Mouse (Mus musculus): ENCODE measurements around the gene Sox15. TPM values are rescaled to one million over a fixed set of nuclear protein-coding genes. Genes with fewer than 3 reads are reported as not detected.

Sox15 gene
- polyA plus RNA-seq, 1 experiment = 43.5 TPM

DNA sequence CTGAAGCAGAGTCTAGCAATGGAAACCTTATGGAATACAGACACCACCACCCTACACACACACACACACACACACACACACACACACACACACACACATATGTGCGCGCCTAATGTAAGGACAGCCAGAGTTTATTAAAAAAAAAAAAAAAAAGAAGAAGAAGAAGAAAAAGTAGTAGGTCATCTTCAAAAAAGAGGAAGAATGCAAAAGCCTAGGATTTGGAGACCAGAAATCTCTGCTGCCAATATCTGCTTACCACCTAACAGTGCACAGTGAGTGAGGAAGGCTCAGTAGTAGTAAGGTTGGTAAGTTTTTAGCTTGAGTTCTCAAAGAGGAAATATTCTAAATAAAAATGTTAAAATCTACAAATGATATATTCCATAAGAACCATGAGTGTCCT lies 24.0 kb downstream of the Sox15 start:
- DNase-seq (ENCODE audit: low spot score) = no peak

DNA sequence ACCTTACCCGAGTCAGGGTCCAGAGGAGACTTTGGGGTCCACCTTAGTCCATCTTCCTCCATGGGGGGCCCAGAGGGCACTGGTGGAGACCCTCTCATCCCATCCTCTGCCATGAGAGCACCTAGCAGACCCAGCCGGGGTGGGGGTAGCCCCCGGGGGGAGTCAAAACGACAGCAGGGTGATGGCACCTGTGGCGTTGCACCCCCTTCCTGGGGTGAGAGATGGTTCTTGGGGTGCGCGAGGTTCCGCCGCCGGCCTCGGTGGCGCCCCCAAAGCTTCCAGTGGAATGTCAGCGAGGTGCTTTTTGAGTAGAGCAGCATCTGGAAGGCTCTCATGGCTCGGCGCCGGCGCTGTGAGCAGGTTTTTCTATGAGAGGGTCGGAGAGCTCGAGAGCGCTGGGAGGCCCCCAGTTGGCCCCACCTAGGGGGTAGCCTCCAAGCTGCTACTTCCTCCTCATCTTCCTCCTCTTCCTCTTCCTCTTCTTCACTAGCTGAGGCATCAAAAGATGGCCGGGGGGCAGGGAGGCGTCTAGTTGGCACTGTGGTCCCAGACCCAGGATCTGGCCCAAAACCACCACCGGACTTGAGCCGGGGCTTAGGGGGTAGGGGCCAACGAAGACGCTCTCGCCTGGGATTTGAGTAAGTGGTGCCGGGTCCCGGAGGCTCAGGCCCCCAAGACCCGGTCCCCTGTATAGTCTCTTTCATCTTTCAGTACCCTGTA lies 25.2 kb downstream of the Sox15 start:
- no peak for DNase-seq (ENCODE audit: low spot score)

DNA sequence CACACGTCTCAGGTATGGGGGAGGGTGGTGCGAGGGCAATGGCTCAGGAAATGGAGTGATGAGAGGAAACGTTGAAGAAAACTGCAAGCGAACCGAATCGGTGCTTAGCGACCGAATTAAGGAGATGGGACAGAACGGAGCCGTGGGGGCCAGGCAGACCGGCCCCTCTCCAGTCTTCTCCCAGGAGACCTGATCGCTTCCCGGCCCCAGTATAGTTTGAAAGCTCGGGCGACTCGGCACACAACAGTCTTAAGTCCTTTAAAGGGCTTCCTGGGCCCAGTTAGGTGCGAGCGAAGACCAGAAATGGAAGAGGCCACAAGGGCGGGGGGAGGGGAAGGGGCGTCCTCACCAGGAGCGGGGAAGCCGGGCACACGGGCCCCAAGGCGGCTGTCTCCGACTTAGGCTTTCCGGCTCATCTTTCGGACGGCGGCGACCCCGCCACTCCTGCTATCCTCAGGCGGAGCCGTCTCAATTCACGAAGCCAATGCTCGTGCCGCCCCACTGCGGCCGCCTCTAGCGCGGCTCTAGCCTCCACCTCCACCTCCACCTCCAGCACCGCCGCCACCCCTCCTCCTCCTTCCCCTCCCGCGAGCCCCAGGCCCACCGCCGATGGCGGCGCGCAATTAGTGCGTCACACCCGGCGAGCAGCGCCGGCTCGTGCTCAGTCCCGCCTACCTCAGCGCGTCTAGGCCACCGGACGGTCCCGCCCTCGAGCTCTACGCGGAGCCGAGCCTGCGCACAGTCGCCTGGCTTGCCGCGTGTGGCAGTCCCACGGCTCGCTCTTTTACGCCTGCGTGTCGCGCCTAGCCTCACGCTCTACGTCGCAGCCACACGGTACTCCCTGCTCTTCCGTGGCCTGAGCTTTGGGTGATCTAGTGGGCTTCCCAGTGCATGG lies 26.4 kb downstream of the Sox15 start, which contains the start of gene Senp3:
Gene Senp3 (minus strand): TSS at position 771 of the 895 bp plus-strand sequence.
- peak; percentile 93 for DNase-seq (ENCODE audit: low spot score)

DNA sequence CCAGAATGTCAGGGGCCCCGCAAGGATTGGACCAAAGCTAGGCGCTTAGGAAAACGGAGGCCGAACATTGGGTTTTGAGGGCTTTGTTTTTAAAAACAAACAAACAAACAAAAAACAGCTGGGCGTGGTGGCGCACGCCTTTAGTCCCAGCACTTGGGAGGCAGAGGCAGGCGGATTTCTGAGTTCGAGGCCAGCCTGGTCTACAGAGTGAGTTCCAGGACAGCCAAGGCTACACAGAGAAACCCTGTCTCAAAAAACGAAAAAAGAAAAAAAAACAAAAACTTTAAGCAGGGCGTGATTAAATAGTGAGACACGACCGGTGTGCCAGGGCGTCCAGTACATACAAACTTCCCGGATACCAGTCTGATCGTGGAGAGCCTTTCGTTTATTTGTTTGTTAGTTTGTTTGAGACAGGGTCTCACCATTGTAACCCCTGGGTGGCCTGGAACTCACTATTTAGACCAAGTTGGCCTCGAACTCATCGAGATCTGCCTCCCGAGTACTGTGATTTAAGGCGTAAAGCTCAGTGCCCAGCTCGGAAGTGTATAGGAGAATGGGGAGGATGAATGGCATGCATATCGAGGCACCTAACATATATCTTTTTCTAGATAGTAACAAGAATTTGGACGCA lies 27.2 kb downstream of the Sox15 start:
- no peak for DNase-seq (ENCODE audit: low spot score)

DNA sequence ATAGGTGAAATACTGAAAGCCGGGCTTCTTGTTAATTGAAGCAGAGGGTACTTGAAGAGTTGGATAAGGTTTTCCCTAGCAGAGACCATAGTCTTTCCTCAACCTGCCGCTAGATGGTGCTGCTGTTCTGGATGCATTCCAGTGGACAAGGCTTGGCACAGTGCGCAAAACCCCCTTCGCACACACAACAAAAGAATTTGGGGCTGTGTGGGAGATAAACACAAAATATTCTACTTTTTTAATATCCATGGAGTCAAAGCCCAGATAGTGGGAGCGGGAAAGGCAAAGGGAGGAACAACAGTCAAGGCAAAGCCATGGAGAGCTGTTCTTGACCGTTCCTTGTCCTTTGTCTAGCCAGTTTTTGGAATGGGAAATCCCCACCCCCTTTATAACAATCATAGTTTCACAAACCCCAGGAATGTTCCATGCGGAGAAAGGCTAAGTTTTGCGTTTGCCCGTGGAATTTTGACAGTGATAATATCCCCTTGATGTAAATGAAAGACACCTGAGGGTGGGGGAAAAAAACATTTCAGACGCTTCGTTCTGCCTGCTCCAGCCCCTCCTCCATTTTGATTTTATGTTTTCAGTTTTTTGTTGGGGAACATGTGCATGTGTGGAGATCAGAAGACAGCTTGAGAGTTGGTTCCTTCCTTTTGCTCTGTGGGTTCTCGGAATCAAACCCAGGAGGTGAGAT lies 27.9 kb downstream of the Sox15 start:
- no peak for DNase-seq (ENCODE audit: low spot score)

DNA sequence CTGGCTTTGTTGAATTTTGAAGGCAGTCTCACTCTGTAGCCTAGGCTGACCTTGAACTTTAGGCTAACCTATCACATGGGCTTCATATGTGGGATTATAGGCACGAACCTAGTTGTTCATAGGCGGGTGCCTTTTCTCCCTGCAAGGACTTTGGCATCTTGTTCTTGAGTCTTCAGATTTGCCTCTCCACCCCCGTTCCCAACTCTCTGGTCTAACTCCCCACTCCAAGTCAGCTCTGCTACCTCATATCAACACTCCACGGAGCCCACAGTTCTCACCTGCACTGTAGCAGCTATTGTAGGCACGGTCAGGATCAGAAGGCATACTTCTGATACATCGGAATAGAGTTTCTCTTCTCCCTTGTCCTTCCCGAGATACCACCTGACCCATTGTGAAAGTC lies 28.5 kb downstream of the Sox15 start:
- DNase-seq (ENCODE audit: low spot score) = no peak

DNA sequence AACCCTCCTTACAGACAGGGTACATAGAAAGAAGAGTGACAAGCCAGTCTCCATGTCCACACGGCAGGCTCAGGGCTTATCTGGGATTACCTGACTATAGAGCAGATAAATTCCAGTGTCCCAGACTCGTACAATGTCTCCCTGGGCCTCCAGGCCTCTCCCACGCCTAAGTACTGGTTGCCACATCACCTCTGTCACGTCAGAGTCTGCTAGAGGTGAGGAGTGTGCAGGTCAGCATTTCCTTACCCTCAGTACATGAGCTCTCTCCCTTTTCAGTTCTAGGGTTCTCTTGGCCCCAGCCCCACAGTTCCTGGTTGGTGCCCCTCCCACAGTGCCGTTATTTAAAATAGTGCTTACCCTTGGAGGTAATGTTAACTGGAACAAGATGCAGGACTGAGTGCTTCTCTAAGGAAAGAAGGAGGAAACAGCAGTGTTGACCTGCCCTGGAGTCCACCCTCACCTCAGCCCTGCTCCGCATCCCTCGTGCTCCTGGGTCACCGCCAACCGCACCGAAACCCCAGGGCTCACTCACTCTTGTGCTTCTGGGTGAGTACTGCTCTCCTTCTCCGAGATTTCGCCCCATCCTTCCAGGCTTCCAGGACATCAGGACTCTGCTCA lies 29.1 kb downstream of the Sox15 start:
- no peak for DNase-seq (ENCODE audit: low spot score)

DNA sequence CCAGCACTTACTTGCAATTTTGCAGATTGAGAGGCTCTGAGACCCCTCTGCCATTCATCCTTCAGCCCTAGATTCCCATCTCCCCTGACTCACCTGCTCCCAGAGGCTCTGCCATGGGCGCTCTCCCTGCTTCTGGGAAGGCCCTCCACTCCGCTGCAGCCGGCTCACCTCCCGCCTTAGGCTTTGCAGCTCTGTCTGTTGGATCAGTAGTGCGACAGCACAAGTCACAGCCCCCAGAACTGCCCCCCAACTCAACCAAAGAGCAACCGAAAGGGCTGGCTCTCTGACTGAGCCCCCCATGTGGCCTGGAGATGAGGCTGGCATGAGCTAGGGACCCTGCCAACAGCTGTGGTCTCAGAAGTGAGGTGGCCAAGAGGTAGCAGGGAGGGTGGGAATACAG lies 29.8 kb downstream of the Sox15 start:
- DNase-seq (ENCODE audit: low spot score) = no peak

DNA sequence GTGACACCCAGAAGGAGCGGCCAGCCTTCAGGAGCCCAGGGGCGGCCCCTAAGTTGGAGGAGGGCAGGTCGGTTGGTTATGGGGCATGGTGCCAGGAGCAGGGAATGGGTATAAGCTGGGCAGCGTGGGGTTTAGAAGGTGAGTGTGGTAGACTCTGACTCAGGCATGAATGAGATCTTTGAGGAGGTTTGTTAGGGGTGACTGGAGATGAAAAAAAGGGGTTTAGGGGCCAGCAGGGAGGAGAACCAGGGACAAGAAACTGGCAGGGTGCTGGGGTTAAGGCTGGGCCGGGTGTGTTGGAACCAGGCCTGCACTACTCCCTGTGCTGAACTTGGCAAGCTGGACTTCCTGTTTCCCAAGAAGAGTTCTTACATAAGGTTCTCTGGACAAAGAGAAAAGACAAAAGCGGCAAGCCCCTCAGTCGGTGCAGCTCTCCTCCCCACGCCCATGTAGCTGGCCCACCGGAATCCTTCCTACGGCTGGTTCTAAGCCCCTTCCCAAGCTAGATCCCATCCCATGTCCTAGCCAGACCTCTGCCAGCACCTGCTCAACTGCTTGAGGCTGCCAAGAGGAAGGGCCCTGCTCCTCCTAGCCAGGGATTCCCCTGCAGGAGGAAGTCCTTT lies 30.5 kb downstream of the Sox15 start, which contains the start of gene Tnfsf13:
Gene Tnfsf13 (minus strand): TSS at position 259 of the 623 bp plus-strand sequence.
- peak; percentile 37 for DNase-seq (ENCODE audit: low spot score)

DNA sequence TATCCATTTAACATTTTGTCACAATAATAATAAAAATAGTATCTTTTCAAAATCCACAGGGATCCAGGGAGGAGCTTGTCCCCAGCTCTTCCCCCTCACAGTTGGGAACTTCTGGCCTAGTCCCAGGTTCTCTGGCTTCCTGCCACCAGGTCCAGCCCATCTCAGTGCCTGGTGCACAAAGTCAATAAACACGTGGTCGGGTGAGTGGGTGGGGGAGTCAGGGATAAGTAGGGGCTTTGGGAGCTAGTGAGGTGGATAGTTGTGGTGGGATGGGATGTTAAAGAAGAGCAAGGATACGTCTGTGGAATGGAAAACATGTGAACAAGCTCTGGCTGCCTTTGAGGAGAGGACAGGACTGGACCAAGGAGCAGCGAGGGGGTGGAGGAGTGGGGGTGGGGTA lies 31.3 kb downstream of the Sox15 start:
- DNase-seq (ENCODE audit: low spot score) = no peak

DNA sequence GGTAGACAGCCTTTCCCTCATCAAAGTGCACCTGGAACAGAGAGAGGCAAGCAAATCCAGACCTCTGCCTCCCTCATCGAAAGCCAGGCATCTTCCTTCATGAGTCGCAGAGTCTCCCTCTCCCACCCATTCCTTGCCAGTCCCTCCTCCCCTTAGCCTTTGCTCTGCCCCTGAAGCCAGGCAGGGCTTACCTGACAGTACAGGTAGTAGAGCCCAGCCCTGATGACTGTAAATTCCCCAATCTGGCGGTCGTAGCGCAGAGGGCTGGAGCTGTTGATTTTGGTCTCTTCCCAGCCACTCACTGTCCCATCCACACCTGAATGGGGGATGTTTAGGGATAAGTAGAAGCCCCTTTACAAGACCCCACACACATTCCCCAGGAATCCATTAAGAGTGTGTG lies 31.9 kb downstream of the Sox15 start:
- DNase-seq (ENCODE audit: low spot score) = no peak

DNA sequence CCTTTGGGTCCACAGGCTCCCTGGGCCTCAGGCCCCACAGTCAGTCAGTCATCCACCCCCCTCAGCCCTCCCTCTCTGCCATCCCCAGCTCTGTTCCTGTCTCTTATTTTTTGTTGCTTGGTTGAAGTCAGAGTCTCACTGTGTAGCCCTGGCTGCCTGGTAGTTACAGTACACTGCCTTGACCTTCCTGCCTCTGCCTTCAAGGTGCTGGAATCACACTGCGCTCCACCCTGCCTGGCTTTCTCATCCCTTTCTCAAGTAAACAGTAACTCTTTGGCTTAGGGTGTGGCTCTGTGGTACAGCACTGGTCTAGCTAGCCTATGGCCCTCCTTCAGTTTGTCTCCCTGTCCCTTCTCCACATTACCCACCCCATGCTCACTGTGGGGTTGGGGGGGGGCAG lies 34.8 kb downstream of the Sox15 start:
- no peak for DNase-seq (ENCODE audit: low spot score)

DNA sequence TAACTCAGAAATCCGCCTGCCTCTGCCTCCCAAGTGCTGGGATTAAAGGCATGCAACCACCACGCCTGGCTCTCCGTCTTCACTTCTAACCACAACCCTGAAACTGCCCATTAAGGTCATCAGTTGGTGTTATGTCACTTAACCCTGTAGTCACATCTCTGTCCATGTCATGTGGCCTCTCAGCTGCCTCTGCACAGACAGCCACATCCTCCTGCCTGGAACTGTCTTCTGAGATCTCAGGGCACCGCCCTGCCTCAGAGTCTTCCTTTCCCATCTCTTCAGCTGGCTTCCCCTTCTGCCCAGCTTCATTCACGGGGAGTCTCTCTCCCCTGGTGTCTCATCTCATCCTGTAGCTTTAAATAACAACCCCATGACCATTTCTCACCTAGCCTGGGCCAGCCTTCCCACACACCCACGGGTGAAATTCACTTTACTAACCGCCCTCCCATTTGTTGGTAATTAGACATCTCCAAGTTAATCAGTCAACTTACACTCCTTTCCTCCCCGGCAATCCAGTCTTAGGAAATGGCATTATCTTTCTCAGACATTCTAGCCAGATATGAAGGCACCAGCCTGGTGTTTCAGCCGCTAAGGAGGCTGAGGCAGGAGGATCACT lies 37.2 kb downstream of the Sox15 start:
- no peak for DNase-seq (ENCODE audit: low spot score)

DNA sequence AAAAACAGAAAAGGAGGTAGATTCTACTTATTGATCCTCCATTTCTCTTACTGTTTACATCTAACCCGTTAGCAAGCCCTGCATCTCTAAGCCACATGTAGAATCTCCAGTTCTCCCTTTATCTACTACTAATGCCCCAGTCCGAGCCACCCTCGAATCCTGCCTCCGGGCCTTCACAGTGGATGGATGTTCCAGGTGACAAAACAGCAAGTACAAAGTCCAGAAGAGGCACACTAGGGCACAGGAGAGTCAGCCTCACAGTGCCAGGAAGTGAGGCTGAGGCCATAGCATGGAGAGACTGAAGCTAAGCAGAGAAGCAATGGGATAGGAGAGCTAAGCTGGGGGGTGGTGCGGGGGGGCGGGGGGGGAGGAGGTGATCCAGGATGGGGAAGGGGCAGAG lies 37.7 kb downstream of the Sox15 start:
- DNase-seq (ENCODE audit: low spot score) = no peak

DNA sequence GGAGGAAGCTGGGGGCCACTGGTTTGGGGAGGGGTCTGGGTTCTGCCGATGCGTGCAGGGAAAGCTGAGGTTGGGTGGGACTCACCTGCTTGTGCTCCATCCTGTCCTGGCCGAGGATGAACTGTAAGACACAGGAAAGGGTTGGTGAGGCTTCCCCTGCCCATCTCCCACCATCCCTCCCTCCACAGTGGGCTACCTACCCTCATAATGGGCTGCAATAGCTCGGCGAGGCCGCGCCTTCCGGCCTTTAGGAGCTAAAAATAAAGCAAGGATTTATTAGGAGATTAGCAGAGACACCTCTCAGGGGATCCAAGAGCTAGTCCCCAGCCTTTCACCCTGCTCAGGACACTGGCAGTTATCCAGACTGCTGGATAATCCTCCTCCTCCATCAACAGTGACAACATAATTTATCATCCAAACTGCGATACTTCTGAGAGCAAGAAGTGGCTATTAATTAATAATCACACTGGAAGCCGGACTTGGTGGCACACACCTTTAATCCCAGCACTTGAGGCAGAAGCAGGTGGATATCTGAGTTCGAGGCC lies 38.4 kb downstream of the Sox15 start:
- no peak for DNase-seq (ENCODE audit: low spot score)

DNA sequence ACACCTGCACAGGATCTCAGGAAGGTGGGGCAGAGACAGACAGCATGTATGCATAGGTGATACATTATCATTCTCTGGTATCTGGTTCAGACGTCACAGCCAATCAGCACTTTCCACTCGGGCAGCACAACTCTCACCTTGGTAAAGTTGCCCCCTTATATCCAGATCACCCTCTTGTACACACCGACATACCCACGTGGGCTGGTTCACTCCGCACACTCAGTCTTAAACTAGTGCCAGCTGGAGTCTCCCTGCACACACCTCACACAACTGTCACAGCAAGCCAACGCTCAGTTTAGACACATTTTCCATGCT lies 39.9 kb downstream of the Sox15 start:
- no peak for DNase-seq (ENCODE audit: low spot score)

DNA sequence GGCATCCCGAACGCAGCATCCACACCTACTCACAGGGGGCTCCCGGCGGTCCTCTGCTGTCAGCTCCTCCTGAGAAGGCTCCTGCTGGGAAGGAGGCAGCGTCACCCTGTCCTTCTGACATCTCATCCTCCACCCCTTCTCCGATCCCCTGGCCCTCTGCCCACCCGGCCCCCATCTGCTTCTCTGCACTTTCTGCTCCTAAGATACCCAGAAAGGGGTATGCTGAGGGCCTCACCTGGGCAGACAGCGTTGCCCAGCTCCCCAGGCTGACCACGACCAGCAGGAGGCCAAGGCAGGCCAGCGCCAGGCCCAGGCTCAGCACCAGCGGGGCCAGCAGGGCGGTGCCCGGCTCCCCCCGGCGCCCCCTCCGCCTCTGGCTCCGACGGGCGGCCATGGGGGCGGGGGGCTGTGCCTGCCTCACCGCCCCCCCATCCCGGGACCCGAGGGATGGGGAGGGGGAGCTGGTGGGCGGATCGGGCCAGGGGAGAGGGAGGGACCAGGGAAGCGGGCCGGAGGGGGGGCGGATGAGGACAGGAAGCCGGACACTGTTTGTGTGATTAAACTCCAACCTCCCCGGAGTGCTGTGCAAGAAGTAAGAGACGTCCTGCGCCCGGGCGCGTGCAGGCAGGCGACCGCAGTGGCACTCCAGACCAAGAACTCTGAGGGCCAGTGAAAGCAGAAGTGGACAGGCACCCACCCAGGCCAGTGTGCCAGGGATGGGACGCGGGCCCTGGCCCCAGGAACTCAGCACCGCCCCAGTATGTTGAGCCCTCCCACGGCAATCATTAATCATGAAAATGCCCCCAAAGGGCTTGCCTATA lies 40.5 kb downstream of the Sox15 start, which contains the start of the genes Tnfsf12 and Tnfsfm13:
Gene Tnfsf12 (minus strand): TSS at position 489 of the 821 bp plus-strand sequence.
Gene Tnfsfm13 (minus strand): TSS at position 738 of the 821 bp plus-strand sequence.
- DNase-seq (ENCODE audit: low spot score) = peak; percentile 56

DNA sequence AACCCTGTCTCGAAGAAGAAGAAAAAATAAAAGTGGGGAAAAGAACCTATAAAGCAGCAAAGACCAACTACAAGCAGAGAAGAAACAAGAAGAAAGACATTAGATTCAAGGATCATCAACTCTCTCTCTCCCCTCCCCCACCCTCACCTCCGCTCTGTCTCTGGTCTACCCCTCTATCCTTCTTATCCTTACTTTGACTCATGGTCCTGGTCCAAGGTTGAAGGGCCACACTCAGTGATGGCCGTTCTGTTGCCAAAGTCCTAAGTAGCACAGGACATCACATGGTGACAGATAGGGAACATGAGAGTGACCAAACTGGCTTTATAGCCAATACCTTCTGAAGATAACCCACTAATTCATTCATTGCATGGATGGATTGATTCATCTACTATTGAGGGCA lies 42.3 kb downstream of the Sox15 start:
- DNase-seq (ENCODE audit: low spot score) = no peak

DNA sequence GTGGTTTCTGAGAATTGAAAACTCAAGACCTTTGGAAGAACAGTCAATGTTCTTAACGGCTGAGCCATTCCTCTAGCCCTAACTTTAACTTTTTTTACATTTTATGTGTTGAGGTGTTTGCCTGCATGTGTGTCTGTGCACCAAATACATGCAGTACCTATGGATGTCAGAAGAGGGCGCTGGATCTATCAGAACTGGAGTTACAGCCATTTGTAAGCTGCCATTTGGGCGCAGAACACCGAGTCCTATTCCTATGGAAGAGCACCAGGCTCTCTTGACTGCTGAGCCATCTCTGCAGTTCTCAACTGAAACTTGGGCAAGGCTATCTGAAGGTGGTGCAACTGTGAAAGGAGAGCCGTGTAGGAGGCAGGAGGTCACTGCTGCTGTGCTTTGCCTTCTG lies 43.5 kb downstream of the Sox15 start:
- no peak for DNase-seq (ENCODE audit: low spot score)
